9 mouse cellular contexts compared by ENCODE assay signal in genomic region chr4:130878273-130879047, GRCm38 (mm10). TPM values are rescaled to one million over a fixed set of nuclear protein-coding genes. Genes with fewer than 3 reads are reported as not detected.
DNase-seq lines count a peak whose midpoint lies in the region; ATAC-seq and TF ChIP-seq lines count a peak whose summit lies in the region.
"Had no signal": no experiment of that assay in that cellular context is flagged by ENCODE, and none has a peak within 500 bp of the region (broad histone marks: within the 10 kb centered on the region; RNA-seq: fewer than 3 reads in every experiment).

No protein-coding gene starts in this region.

- 6% methylated on average over 21 of the region's 21 CpGs for WGBS in forebrain, embryonic 13.5 days
- 11% methylated on average over 20 of the region's 21 CpGs for WGBS in liver, postnatal 0 days (ENCODE audit: insufficient replicate concordance)
- WGBS in neural tube, embryonic 14.5 days: 4% methylated on average over 21 of the region's 21 CpGs

- peak overlapping the region; percentile 43 for H3K4me2 ChIP-seq in forebrain, embryonic 13.5 days
- peak overlapping the region; percentile 46 for H3K4me2 ChIP-seq in liver, postnatal 0 days (ENCODE audit: low read depth, low read length)
- peak overlapping the region; percentile 41 for H3K4me2 ChIP-seq in neural tube, embryonic 14.5 days (ENCODE audit: low read depth, low read length)

- TF ChIP-seq CTCF in liver, postnatal 0 days (IDR thresholded peaks at IDR 0.05; ENCODE audit: low read depth): peak; percentile 87
- peak; percentile 62 for TF ChIP-seq CTCF in testis, adult 2 months (IDR thresholded peaks at IDR 0.05; ENCODE audit: control insufficient read depth, insufficient read depth, insufficient replicate concordance, low read depth, low read length)

- no peak for TF ChIP-seq POLR2A in testis, adult 2 months (IDR thresholded peaks at IDR 0.05; ENCODE audit: control insufficient read depth, low read depth, low read length)

- DNase-seq in c-Kit-positive CD71-negative TER-119-negative erythroid progenitor cells, embryonic 14.5 days (ENCODE audit: low read depth): peak; percentile 78
- peak; percentile 92 to 96 for DNase-seq in heart, postnatal 10 days
- DNase-seq in kidney, postnatal 4 days: peak; percentile 95 to 96
- peak; percentile 88 for DNase-seq in liver, postnatal 0 days

- H3K27ac ChIP-seq in forebrain, embryonic 13.5 days: no peak overlapping the region
- H3K27ac ChIP-seq in liver, postnatal 0 days (ENCODE audit: low read depth): no peak overlapping the region
- H3K27ac ChIP-seq in neural tube, embryonic 14.5 days (ENCODE audit: low read depth, low read length): peak overlapping the region; percentile 64; the same call in 1 of the 2 replicates
- no peak overlapping the region for H3K27ac ChIP-seq in testis, adult 2 months (ENCODE audit: control insufficient read depth, insufficient read depth, low read depth, low read length)

- no peak overlapping the region for H3K4me3 ChIP-seq in forebrain, embryonic 13.5 days
- H3K4me3 ChIP-seq in liver, postnatal 0 days (ENCODE audit: low read depth, low read length): no peak overlapping the region
- no peak overlapping the region for H3K4me3 ChIP-seq in neural tube, embryonic 14.5 days (ENCODE audit: low read depth, low read length)
- H3K4me3 ChIP-seq in testis, adult 2 months (ENCODE audit: control insufficient read depth, low read depth, low read length): no peak overlapping the region
- H3K4me3 ChIP-seq: erythroblast, embryonic 14.5 days had no signal

- H3K27me3 ChIP-seq in forebrain, embryonic 13.5 days: peaks cover 54% of the 10 kb centered on the region
- H3K27me3 ChIP-seq in liver, postnatal 0 days (ENCODE audit: insufficient read depth, low read length): peaks cover 7% of the 10 kb centered on the region; the same call in 1 of the 2 replicates
- H3K27me3 ChIP-seq in neural tube, embryonic 14.5 days (ENCODE audit: control insufficient read depth, insufficient read depth, low read length): no peaks in the 10 kb centered on the region; the same call in 1 of the 2 replicates
- H3K27me3 ChIP-seq in testis, adult 2 months (ENCODE audit: control insufficient read depth, insufficient read depth, low read length): no peaks in the 10 kb centered on the region

- no peaks in the 10 kb centered on the region for H3K9me3 ChIP-seq in forebrain, embryonic 13.5 days (replicated peaks)
- H3K9me3 ChIP-seq in liver, postnatal 0 days (ENCODE audit: low read length): no peaks in the 10 kb centered on the region
- no peaks in the 10 kb centered on the region for H3K9me3 ChIP-seq in neural tube, embryonic 14.5 days (ENCODE audit: control insufficient read depth, low read length)

- TF ChIP-seq EP300 in liver, postnatal 0 days (IDR thresholded peaks at IDR 0.05; ENCODE audit: low read depth): no peak

- intact Hi-C loops in heart, postnatal 10 days (cut with DNase I): loop anchor here (1.0 kb wide), 1 partner anchor 88 kb away; no protein-coding TSS in a partner anchor

- peaks cover 16% of the 10 kb centered on the region for H3K4me1 ChIP-seq in forebrain, embryonic 13.5 days
- H3K4me1 ChIP-seq in liver, postnatal 0 days (ENCODE audit: insufficient read depth): no peaks in the 10 kb centered on the region
- H3K4me1 ChIP-seq in neural tube, embryonic 14.5 days (ENCODE audit: control insufficient read depth, insufficient read depth, low read length): peaks cover 20% of the 10 kb centered on the region
- H3K4me1 ChIP-seq in testis, adult 2 months (ENCODE audit: control insufficient read depth, insufficient read depth, low read length): peaks cover 4% of the 10 kb centered on the region; the same call in 1 of the 2 replicates

- peak overlapping the region; percentile 30; the same call in 1 of the 2 replicates for H3K9ac ChIP-seq in forebrain, embryonic 13.5 days
- H3K9ac ChIP-seq in liver, postnatal 0 days (replicated peaks): no peak overlapping the region
- peak overlapping the region; percentile 37; the same call in 1 of the 2 replicates for H3K9ac ChIP-seq in neural tube, embryonic 14.5 days (replicated peaks; ENCODE audit: low read depth, low read length)

- peak; percentile 75 for ATAC-seq in CD4-positive, CD25-positive, alpha-beta regulatory T cell, adult 4 months
- peak; percentile 85 for ATAC-seq in forebrain, embryonic 13.5 days
- 0 out of 2 replicates have a peak, but pooled peaks have one; percentile 23 for ATAC-seq in liver, postnatal 0 days
- peak; percentile 89 for ATAC-seq in neural tube, embryonic 14.5 days (ENCODE audit: low read depth)

- no peaks in the 10 kb centered on the region for H3K36me3 ChIP-seq in forebrain, embryonic 13.5 days (ENCODE audit: poor library complexity, severe bottlenecking)
- H3K36me3 ChIP-seq in liver, postnatal 0 days (replicated peaks; ENCODE audit: insufficient read depth, low read length): no peaks in the 10 kb centered on the region
- H3K36me3 ChIP-seq in neural tube, embryonic 14.5 days (ENCODE audit: control insufficient read depth, insufficient read depth, low read length): no peaks in the 10 kb centered on the region
- no peaks in the 10 kb centered on the region for H3K36me3 ChIP-seq in testis, adult 2 months (ENCODE audit: control insufficient read depth, insufficient read depth, low read length)

RNA-seq across cellular contexts. Expression of gene Laptm5, which starts 34.5 kb away (rescaled TPM):
- 1,000 to 10,000 TPM; 1,726 to 2,325 TPM for polyA plus RNA-seq in CD4-positive, CD25-positive, alpha-beta regulatory T cell, adult 4 months (2017; shearing (Covaris generic))
- polyA plus RNA-seq in forebrain, embryonic 13.5 days (2015; fragmentation: Nextera tagmentation; extraction: Ambion mirVana): 15.5 and 16.7 TPM in 2 replicates
- 10 to 100 TPM; 13.9 to 16.9 TPM for total RNA-seq in heart, postnatal 10 days (2021)
- 109 and 113 TPM in 2 replicates for polyA plus RNA-seq in liver, postnatal 0 days (2015; fragmentation: Nextera tagmentation; extraction: Ambion mirVana)
- 21.2 and 36.6 TPM in 2 replicates for polyA plus RNA-seq in neural tube, embryonic 14.5 days (2014; fragmentation: Nextera tagmentation; extraction: Ambion mirVana)
- polyA plus RNA-seq in testis, adult 2 months (2012; rRNA removed): 4.2 and 5.6 TPM in 2 replicates

Comparison
In these comparisons a context has a peak if more than half of its experiments do, and no peak if none do; other contexts are left out.
1. ATAC-seq: peak in every context shown above with its lines; median percentile 89 in neural tube, embryonic 14.5 days; 85 in forebrain, embryonic 13.5 days; 75 in CD4-positive, CD25-positive, alpha-beta regulatory T cell, adult 4 months; 23 in liver, postnatal 0 days.
2. RNA of gene Laptm5, which starts 34.5 kb away (polyA plus RNA-seq): 1,726 to 2,325 TPM in CD4-positive, CD25-positive, alpha-beta regulatory T cell, adult 4 months; 109 to 113 TPM in liver, postnatal 0 days, 21.2 to 36.6 TPM in neural tube, embryonic 14.5 days, 15.5 to 16.7 TPM in forebrain, embryonic 13.5 days and 4.2 to 5.6 TPM in testis, adult 2 months; every median in the first group is over 10 times any median in the second.
3. Peak in every context shown above with its lines, with median percentiles within 50 percentile points of each other: DNase-seq and H3K4me2 ChIP-seq.